17 mouse cellular contexts compared by ENCODE assay signal in the genomic region with DNA sequence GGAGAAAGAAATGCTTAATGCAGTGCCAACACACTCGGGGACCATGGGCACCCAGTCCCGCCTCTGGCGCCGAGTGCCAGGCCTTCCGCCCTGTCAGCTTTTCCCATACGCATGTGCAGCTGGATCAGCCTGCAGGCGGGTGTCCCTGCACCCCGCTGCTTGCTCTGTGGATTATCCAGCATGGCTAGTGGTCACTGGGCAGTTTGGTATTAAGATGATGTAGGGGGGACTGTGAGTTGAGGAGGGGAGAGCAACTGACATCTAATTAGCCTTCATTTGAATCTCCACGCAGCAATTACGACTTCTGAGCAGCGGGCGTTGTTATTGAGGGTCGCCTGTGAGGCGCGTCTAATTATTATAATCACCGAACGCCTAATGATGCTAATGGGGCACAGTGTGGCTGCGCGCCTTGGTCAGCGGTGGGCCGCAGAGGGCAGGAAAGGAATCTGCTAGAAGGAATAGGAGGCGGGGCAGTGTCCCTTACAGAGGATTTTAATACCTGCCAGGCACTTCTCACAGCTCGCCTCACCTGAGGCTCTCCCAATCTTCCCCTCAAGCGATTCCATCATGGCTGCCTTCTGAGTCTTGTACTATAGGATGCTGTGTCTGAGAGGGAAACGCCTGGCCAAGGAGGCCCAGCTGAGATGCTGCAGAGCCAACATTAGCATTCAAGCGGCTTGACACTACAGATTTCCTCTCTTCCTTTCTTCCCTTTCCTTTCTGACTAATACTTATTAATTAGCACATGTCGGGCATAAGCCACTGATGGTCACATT.
DNase-seq lines count a peak whose midpoint lies in the region; ATAC-seq lines count a peak whose summit lies in the region.
"Had no signal": no experiment of that assay in that cellular context is flagged by ENCODE, and none has a peak within 500 bp of the region (broad histone marks: within the 10 kb centered on the region; RNA-seq: fewer than 3 reads in every experiment).

No protein-coding gene starts in this region.

- 68% methylated on average over 27 of the region's 27 CpGs for WGBS in midbrain, embryonic 12.5 days
- 76% methylated on average over 27 of the region's 27 CpGs for WGBS in midbrain, embryonic 11.5 days
- 44% methylated on average over 27 of the region's 27 CpGs for WGBS in forebrain, embryonic 10.5 days
- 7% methylated on average over 27 of the region's 27 CpGs for WGBS in forebrain, embryonic 16.5 days
- 39% methylated on average over 27 of the region's 27 CpGs for WGBS in neural tube, embryonic 13.5 days

- no peak overlapping the region for H3K4me2 ChIP-seq in midbrain, embryonic 12.5 days (replicated peaks)
- H3K4me2 ChIP-seq in midbrain, embryonic 11.5 days = no peak overlapping the region
- H3K4me2 ChIP-seq in forebrain, embryonic 16.5 days (ENCODE audit: low read length) = peak overlapping the region; percentile 45
- peak overlapping the region; percentile 31 for H3K4me2 ChIP-seq in neural tube, embryonic 13.5 days
- H3K4me2 ChIP-seq: embryonic facial prominence, embryonic 13.5 days; intestine, embryonic 15.5 days; liver, embryonic 11.5 days; lung, embryonic 14.5 days had no signal

- DNase-seq in midbrain, embryonic 11.5 days (ENCODE audit: low spot score, missing footprints) = no peak
- peak; percentile 24 for DNase-seq in forebrain, embryonic 10.5 days (ENCODE audit: extremely low spot score, low spot score)
- no peak for DNase-seq in cerebellum, postnatal 14 days
- no peak for DNase-seq in heart, postnatal 14 days
- DNase-seq in layer of hippocampus, adult 9-11 months = no peak
- DNase-seq: cerebellum, adult 9-10 months; gastrocnemius, adult 2 months; heart, postnatal 10 days; lung, embryonic 14.5 days; lung, postnatal 4 days had no signal

- H3K36me3 ChIP-seq in midbrain, embryonic 12.5 days = no peaks in the 10 kb centered on the region
- H3K36me3 ChIP-seq in midbrain, embryonic 11.5 days (ENCODE audit: control insufficient read depth, insufficient read depth, low read length) = no peaks in the 10 kb centered on the region
- no peaks in the 10 kb centered on the region for H3K36me3 ChIP-seq in forebrain, embryonic 10.5 days (replicated peaks)
- no peaks in the 10 kb centered on the region for H3K36me3 ChIP-seq in forebrain, embryonic 16.5 days (ENCODE audit: control insufficient read depth, insufficient read depth)
- no peaks in the 10 kb centered on the region for H3K36me3 ChIP-seq in neural tube, embryonic 13.5 days
- H3K36me3 ChIP-seq: embryonic facial prominence, embryonic 13.5 days; intestine, embryonic 15.5 days; limb, embryonic 10.5 days had no signal

- H3K9ac ChIP-seq in midbrain, embryonic 12.5 days (replicated peaks) = no peak overlapping the region
- no peak overlapping the region for H3K9ac ChIP-seq in midbrain, embryonic 11.5 days (ENCODE audit: low read length)
- 0 out of 2 replicates have a peak overlapping the region, but pooled peaks have one; percentile 6 for H3K9ac ChIP-seq in forebrain, embryonic 16.5 days (replicated peaks; ENCODE audit: low read depth, low read length)
- no peak overlapping the region for H3K9ac ChIP-seq in neural tube, embryonic 13.5 days
- H3K9ac ChIP-seq: embryonic facial prominence, embryonic 13.5 days; intestine, embryonic 15.5 days; lung, embryonic 14.5 days had no signal

- ATAC-seq in midbrain, embryonic 12.5 days (ENCODE audit: low FRiP score, low read depth) = 0 out of 2 replicates have a peak, but pooled peaks have one; percentile 44
- no peak for ATAC-seq in midbrain, embryonic 11.5 days (ENCODE audit: low FRiP score)
- ATAC-seq in forebrain, embryonic 16.5 days = peak; percentile 80
- ATAC-seq in neural tube, embryonic 13.5 days (ENCODE audit: low read depth) = no peak; the same call in 1 of the 2 replicates
- ATAC-seq: intestine, embryonic 15.5 days had no signal

- H3K27me3 ChIP-seq in midbrain, embryonic 12.5 days = no peaks in the 10 kb centered on the region
- no peaks in the 10 kb centered on the region for H3K27me3 ChIP-seq in midbrain, embryonic 11.5 days (ENCODE audit: control insufficient read depth, insufficient read depth, low read length)
- peaks cover 52% of the 10 kb centered on the region for H3K27me3 ChIP-seq in forebrain, embryonic 10.5 days (ENCODE audit: poor library complexity, severe bottlenecking)
- H3K27me3 ChIP-seq in forebrain, embryonic 16.5 days (replicated peaks; ENCODE audit: control insufficient read depth, insufficient read depth, low read length) = no peaks in the 10 kb centered on the region
- 0 out of 2 replicates have a peak, but pooled peaks cover 8% of the 10 kb centered on the region for H3K27me3 ChIP-seq in neural tube, embryonic 13.5 days
- H3K27me3 ChIP-seq: intestine, embryonic 15.5 days had no signal

- no peak overlapping the region for H3K27ac ChIP-seq in midbrain, embryonic 12.5 days (replicated peaks)
- H3K27ac ChIP-seq in midbrain, embryonic 11.5 days (ENCODE audit: low read depth, low read length) = no peak overlapping the region
- H3K27ac ChIP-seq in forebrain, embryonic 10.5 days = peak overlapping the region; percentile 25
- H3K27ac ChIP-seq in forebrain, embryonic 16.5 days (ENCODE audit: low read length) = no peak overlapping the region
- no peak overlapping the region for H3K27ac ChIP-seq in neural tube, embryonic 13.5 days (replicated peaks)
- H3K27ac ChIP-seq: embryonic facial prominence, embryonic 13.5 days; gastrocnemius, adult 2 months; intestine, embryonic 15.5 days; limb, embryonic 10.5 days had no signal

- no peak overlapping the region for H3K4me3 ChIP-seq in midbrain, embryonic 12.5 days
- no peak overlapping the region for H3K4me3 ChIP-seq in midbrain, embryonic 11.5 days (ENCODE audit: low read depth, low read length)
- H3K4me3 ChIP-seq in forebrain, embryonic 10.5 days = peak overlapping the region; percentile 25; the same call in 1 of the 2 replicates
- H3K4me3 ChIP-seq in forebrain, embryonic 16.5 days (replicated peaks; ENCODE audit: low read length) = peak overlapping the region; percentile 13; the same call in 1 of the 2 replicates
- no peak overlapping the region for H3K4me3 ChIP-seq in neural tube, embryonic 13.5 days
- H3K4me3 ChIP-seq: embryonic facial prominence, embryonic 13.5 days; gastrocnemius, adult 2 months; intestine, embryonic 15.5 days; limb, embryonic 10.5 days had no signal

- intact Hi-C loops in heart, postnatal 14 days (cut with DNase I) = no loop called here

- H3K9me3 ChIP-seq in midbrain, embryonic 12.5 days = 0 out of 2 replicates have a peak, but pooled peaks cover 5% of the 10 kb centered on the region
- no peaks in the 10 kb centered on the region for H3K9me3 ChIP-seq in midbrain, embryonic 11.5 days (ENCODE audit: control insufficient read depth, low read length)
- H3K9me3 ChIP-seq in forebrain, embryonic 10.5 days = no peaks in the 10 kb centered on the region
- 0 out of 2 replicates have a peak, but pooled peaks cover 2% of the 10 kb centered on the region for H3K9me3 ChIP-seq in forebrain, embryonic 16.5 days (ENCODE audit: control insufficient read depth, low read length)
- no peaks in the 10 kb centered on the region for H3K9me3 ChIP-seq in neural tube, embryonic 13.5 days
- H3K9me3 ChIP-seq: embryonic facial prominence, embryonic 13.5 days; intestine, embryonic 15.5 days; limb, embryonic 10.5 days had no signal

- peaks cover 4% of the 10 kb centered on the region; the same call in 1 of the 2 replicates for H3K4me1 ChIP-seq in midbrain, embryonic 12.5 days
- no peaks in the 10 kb centered on the region for H3K4me1 ChIP-seq in midbrain, embryonic 11.5 days (ENCODE audit: control insufficient read depth, insufficient read depth, low read length)
- H3K4me1 ChIP-seq in forebrain, embryonic 10.5 days = peaks cover 16% of the 10 kb centered on the region
- H3K4me1 ChIP-seq in forebrain, embryonic 16.5 days (replicated peaks; ENCODE audit: control insufficient read depth, insufficient read depth, low read length) = peaks cover 9% of the 10 kb centered on the region
- peaks cover 7% of the 10 kb centered on the region; the same call in 1 of the 2 replicates for H3K4me1 ChIP-seq in neural tube, embryonic 13.5 days (replicated peaks)
- H3K4me1 ChIP-seq: embryonic facial prominence, embryonic 13.5 days; intestine, embryonic 15.5 days had no signal

Comparison
In these comparisons a context has a peak if more than half of its experiments do, and no peak if none do; other contexts are left out.
1. ATAC-seq: peak in midbrain, embryonic 12.5 days (single experiment) and forebrain, embryonic 16.5 days (single experiment); none in midbrain, embryonic 11.5 days (single experiment) and neural tube, embryonic 13.5 days (single experiment).
2. H3K4me2 ChIP-seq: peak in forebrain, embryonic 16.5 days (single experiment) and neural tube, embryonic 13.5 days (single experiment); none in midbrain, embryonic 12.5 days (single experiment) and midbrain, embryonic 11.5 days (single experiment).
3. H3K4me3 ChIP-seq: peak in forebrain, embryonic 10.5 days (single experiment) and forebrain, embryonic 16.5 days (single experiment); none in midbrain, embryonic 12.5 days (single experiment), midbrain, embryonic 11.5 days (single experiment) and neural tube, embryonic 13.5 days (single experiment).